Mouse (Mus musculus): Measurements from ENCODE around the gene Tspan14. TPM values are rescaled to one million over a fixed set of nuclear protein-coding genes. Genes with fewer than 3 reads are reported as not detected.

Tspan14 gene
- polyA plus RNA-seq (2016; fragmentation: Nextera tagmentation; extraction: Ambion mirVana), result 87.6 and 89.7 TPM in 2 replicates

- Histone ChIP-seq H3K4me3 (peak within 1 kb of the TSS; percentile 83), H3K27ac (peak within 1 kb of the TSS; percentile 78), H3K4me1 (peaks cover 27% of the 10 kb centered on the region), H3K36me3 (no peaks in the 10 kb centered on the region), H3K4me2 (replicated peaks) (peak within 1 kb of the TSS; percentile 86), H3K27me3 (no peaks in the 10 kb centered on the region), H3K9me3 (no peaks in the 10 kb centered on the region), H3K9ac (peak within 1 kb of the TSS; percentile 81)
- under 1% methylated on average over 50 of the region's 54 CpGs for WGBS
- ATAC-seq (ENCODE audit: insufficient number of reproducible peaks, insufficient read depth, low FRiP score, low TSS enrichment), result peak; percentile 12
Observed at GRCm38 (mm10) chr14:40966392-40966861, at the start of gene Tspan14. Tspan14 (minus strand) TSS chr14:40966807.

DNA sequence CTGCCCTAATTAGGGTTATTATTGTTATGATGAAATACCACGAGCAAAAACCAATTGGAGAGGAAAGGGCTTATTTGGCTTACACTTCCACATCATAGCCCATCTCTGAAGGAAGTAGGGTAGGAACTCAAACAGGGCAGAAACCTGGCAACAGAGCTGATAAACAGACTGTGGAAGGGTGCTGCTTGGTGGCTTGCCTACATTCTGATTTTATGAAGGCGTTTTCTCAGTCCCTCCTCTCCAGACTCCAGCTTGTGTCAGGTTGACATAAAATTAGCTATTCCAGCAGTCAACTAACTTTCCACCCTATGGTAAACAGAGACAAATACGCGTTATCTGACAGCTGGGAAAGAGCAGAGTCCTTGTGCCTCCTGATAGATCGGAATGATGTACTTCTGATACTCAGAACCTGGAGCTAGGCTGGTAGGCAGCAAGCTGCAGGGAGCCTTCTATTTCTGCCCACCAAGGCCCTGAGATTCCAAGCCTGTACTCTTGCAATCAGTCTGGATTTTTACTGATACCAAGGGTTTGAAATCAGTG lies 48.2 kb upstream of the Tspan14 start:
- no peak overlapping the region for H3K27ac ChIP-seq
- no peak overlapping the region for H3K4me2 ChIP-seq (replicated peaks)
- no peak overlapping the region for H3K9ac ChIP-seq
- H3K36me3 ChIP-seq, result no peaks in the 10 kb centered on the region
- 0 out of 2 replicates have a peak, but pooled peaks cover 4% of the 10 kb centered on the region for H3K4me1 ChIP-seq
- H3K9me3 ChIP-seq, result no peaks in the 10 kb centered on the region
- no peak overlapping the region for H3K4me3 ChIP-seq
- ATAC-seq (ENCODE audit: insufficient number of reproducible peaks, insufficient read depth, low FRiP score, low TSS enrichment), result no peak
- no peaks in the 10 kb centered on the region for H3K27me3 ChIP-seq
- WGBS, result 78% methylated on average over 5 of the region's 5 CpGs

- 3% methylated on average over 32 of the region's 32 CpGs for WGBS
- no peak within 1 kb of the TSS for H3K27ac ChIP-seq
Observed at GRCm38 (mm10) chr14:41013630-41014613, 47.3 kb upstream of the Tspan14 start, which contains the start of gene Fam213a. Fam213a (minus strand) TSS chr14:41013788.

DNA sequence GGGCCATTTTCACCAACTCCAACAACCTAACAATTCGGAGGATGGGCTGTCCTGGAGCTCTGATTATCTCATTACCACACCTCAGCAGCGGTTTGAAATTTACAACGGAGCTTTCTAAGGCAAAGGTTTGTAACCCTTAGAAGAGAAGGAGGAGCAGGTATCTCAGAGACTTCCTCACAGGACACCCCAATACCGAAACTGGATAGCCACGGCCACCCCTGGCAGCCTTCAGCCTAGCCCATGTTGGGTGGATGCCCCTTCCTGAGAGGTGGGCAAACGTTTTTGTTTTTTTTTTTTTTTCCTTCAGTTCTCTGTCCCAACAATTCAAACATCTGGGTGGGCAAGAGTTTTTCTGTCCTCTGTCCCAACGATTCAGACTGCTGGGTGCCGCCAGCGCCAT lies 46.5 kb upstream of the Tspan14 start:
- Histone ChIP-seq H3K36me3 (no peaks in the 10 kb centered on the region), H3K4me1 (0 out of 2 replicates have a peak, but pooled peaks cover 8% of the 10 kb centered on the region), H3K27me3 (no peaks in the 10 kb centered on the region), H3K4me3 (peak overlapping the region; percentile 50), H3K4me2 (replicated peaks) (peak overlapping the region; percentile 68), H3K27ac (no peak overlapping the region), H3K9ac (peak overlapping the region; percentile 61), H3K9me3 (no peaks in the 10 kb centered on the region)
- ATAC-seq (ENCODE audit: insufficient number of reproducible peaks, insufficient read depth, low FRiP score, low TSS enrichment), result no peak
- WGBS, result 15% methylated on average over 9 of the region's 9 CpGs

More at GRCm38 (mm10) chr14:41013630-41014613, 47.3 kb upstream of the Tspan14 start, which contains the start of gene Fam213a:
- peak; percentile 94 for ATAC-seq (ENCODE audit: insufficient number of reproducible peaks, insufficient read depth, low FRiP score, low TSS enrichment)
- H3K9ac ChIP-seq, result peak within 1 kb of the TSS; percentile 61
- H3K9me3 ChIP-seq, result no peaks in the 10 kb centered on the region
- H3K4me2 ChIP-seq (replicated peaks), result peak within 1 kb of the TSS; percentile 68
- H3K27me3 ChIP-seq, result no peaks in the 10 kb centered on the region
- H3K4me3 ChIP-seq, result peak within 1 kb of the TSS; percentile 50
- no peaks in the 10 kb centered on the region for H3K36me3 ChIP-seq
- 0 out of 2 replicates have a peak, but pooled peaks cover 4% of the 10 kb centered on the region for H3K4me1 ChIP-seq

- Histone ChIP-seq H3K4me1 (peaks cover 15% of the 10 kb centered on the region; the same call in 1 of the 2 replicates), H3K9me3 (no peaks in the 10 kb centered on the region), H3K4me2 (replicated peaks) (no peak overlapping the region), H3K27me3 (no peaks in the 10 kb centered on the region), H3K27ac (no peak overlapping the region), H3K36me3 (no peaks in the 10 kb centered on the region), H3K9ac (no peak overlapping the region), H3K4me3 (no peak overlapping the region)
- 73% methylated on average over 3 of the region's 3 CpGs for WGBS
- no peak for ATAC-seq (ENCODE audit: insufficient number of reproducible peaks, insufficient read depth, low FRiP score, low TSS enrichment)
Observed at GRCm38 (mm10) chr14:41011916-41012315, 45.3 kb upstream of the Tspan14 start.

- Histone ChIP-seq H3K36me3 (no peaks in the 10 kb centered on the region), H3K4me3 (no peak overlapping the region), H3K4me1 (peaks cover 27% of the 10 kb centered on the region), H3K4me2 (replicated peaks) (no peak overlapping the region), H3K27ac (peak overlapping the region; percentile 47), H3K9ac (no peak overlapping the region), H3K27me3 (0 out of 2 replicates have a peak, but pooled peaks cover 2% of the 10 kb centered on the region), H3K9me3 (no peaks in the 10 kb centered on the region)
- WGBS, result 62% methylated on average over 2 of the region's 2 CpGs
- ATAC-seq (ENCODE audit: insufficient number of reproducible peaks, insufficient read depth, low FRiP score, low TSS enrichment), result peak; percentile 73
Observed at GRCm38 (mm10) chr14:41008138-41008537, 41.5 kb upstream of the Tspan14 start.

DNA sequence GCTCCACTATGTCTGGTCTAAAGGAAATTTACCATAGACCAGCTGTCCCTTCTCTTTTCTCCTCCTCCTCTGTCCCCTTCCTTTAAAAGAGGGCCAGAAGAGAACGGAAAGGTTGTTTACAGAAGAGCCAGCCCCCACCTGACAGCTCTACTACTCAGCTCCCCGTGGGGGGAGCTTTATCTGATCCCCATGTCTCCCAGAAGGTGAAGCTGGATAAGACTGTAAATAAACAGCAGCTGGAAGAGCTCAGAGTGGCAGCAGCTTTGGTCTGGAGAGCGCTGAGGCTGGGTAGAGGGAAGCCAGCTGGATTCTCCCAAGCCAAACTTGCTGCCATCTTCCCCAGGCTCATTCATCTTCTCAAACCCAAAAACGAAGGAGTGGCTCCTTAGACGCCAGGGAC lies 41.0 kb upstream of the Tspan14 start:
- Histone ChIP-seq H3K27ac (peak overlapping the region; percentile 47; the same call in 1 of the 2 replicates), H3K4me1 (peaks cover 27% of the 10 kb centered on the region), H3K4me3 (no peak overlapping the region)

GRCm38 (mm10) chr14:41006899-41007298 lies 40.3 kb upstream of the Tspan14 start:
- H3K4me2 ChIP-seq (replicated peaks), result no peak overlapping the region
- H3K9me3 ChIP-seq, result no peaks in the 10 kb centered on the region
- no peak overlapping the region for H3K4me3 ChIP-seq
- no peaks in the 10 kb centered on the region for H3K36me3 ChIP-seq
- ATAC-seq (ENCODE audit: insufficient number of reproducible peaks, insufficient read depth, low FRiP score, low TSS enrichment), result no peak
- WGBS, result 51% methylated on average over 3 of the region's 3 CpGs
- H3K4me1 ChIP-seq, result peaks cover 27% of the 10 kb centered on the region
- no peak overlapping the region for H3K27ac ChIP-seq
- 0 out of 2 replicates have a peak, but pooled peaks cover 2% of the 10 kb centered on the region for H3K27me3 ChIP-seq
- no peak overlapping the region for H3K9ac ChIP-seq

More for the DNA sequence above, 41.0 kb upstream of the Tspan14 start:
- H3K27me3 ChIP-seq, result 0 out of 2 replicates have a peak, but pooled peaks cover 2% of the 10 kb centered on the region
- H3K4me2 ChIP-seq (replicated peaks), result no peak overlapping the region
- ATAC-seq (ENCODE audit: insufficient number of reproducible peaks, insufficient read depth, low FRiP score, low TSS enrichment), result no peak
- no peaks in the 10 kb centered on the region for H3K36me3 ChIP-seq
- H3K9ac ChIP-seq, result no peak overlapping the region
- 33% methylated on average over 5 of the region's 5 CpGs for WGBS
- H3K9me3 ChIP-seq, result no peaks in the 10 kb centered on the region

- no peak overlapping the region for H3K9ac ChIP-seq
- H3K27me3 ChIP-seq, result 0 out of 2 replicates have a peak, but pooled peaks cover 2% of the 10 kb centered on the region
- H3K4me1 ChIP-seq, result peaks cover 27% of the 10 kb centered on the region
- H3K9me3 ChIP-seq, result no peaks in the 10 kb centered on the region
- WGBS, result 89% methylated on average over 10 of the region's 10 CpGs
- no peak overlapping the region for H3K4me2 ChIP-seq (replicated peaks)
- H3K4me3 ChIP-seq, result no peak overlapping the region
- ATAC-seq (ENCODE audit: insufficient number of reproducible peaks, insufficient read depth, low FRiP score, low TSS enrichment), result no peak
- H3K36me3 ChIP-seq, result no peaks in the 10 kb centered on the region
- no peak overlapping the region for H3K27ac ChIP-seq
Observed at GRCm38 (mm10) chr14:41006263-41006662, 39.7 kb upstream of the Tspan14 start.

GRCm38 (mm10) chr14:41005716-41006115 lies 39.1 kb upstream of the Tspan14 start:
- Histone ChIP-seq H3K36me3 (no peaks in the 10 kb centered on the region), H3K4me2 (replicated peaks) (no peak overlapping the region), H3K27ac (no peak overlapping the region), H3K9ac (no peak overlapping the region), H3K27me3 (0 out of 2 replicates have a peak, but pooled peaks cover 2% of the 10 kb centered on the region), H3K4me1 (peaks cover 24% of the 10 kb centered on the region), H3K9me3 (no peaks in the 10 kb centered on the region), H3K4me3 (no peak overlapping the region)
- WGBS, result 83% methylated on average over 9 of the region's 9 CpGs
- ATAC-seq (ENCODE audit: insufficient number of reproducible peaks, insufficient read depth, low FRiP score, low TSS enrichment), result no peak

Data from embryonic facial prominence, embryonic 12.5 days (tissue).